Mouse (Mus musculus) liver, embryonic 11.5 days (tissue): ENCODE data around the gene Spp1. TPM values are rescaled to one million over a fixed set of nuclear protein-coding genes. Genes with fewer than 3 reads are reported as not detected.

Experiments
- polyA plus RNA-seq: library from polyadenylated mRNA; unstranded; fragments of >200 nt; fragmentation: Nextera tagmentation; extraction: Ambion mirVana; gene quantifications from 2 replicates; pipeline ENCODE4 v1.2.1, GENCODE M21; 2014

The Spp1 gene
- polyA plus RNA-seq, 1 experiment from 2014 or later, result 2.9 TPM

Other genes with a start within 250 kb of the Spp1 start
- gene Dmp1, start 232.5 kb upstream of the Spp1 start, polyA plus RNA-seq, result 0.05 and 0.23 TPM in 2 replicates
- not detected in 2 replicates for gene Ibsp, start 135.9 kb upstream of the Spp1 start, polyA plus RNA-seq
- gene Mepe, start 109.8 kb upstream of the Spp1 start, polyA plus RNA-seq, result not detected in 2 replicates
- gene Pkd2, start 24.3 kb downstream of the Spp1 start, polyA plus RNA-seq, result 6.8 and 6.9 TPM in 2 replicates
- 8.9 and 9.1 TPM in 2 replicates for gene BC005561, start 73.2 kb downstream of the Spp1 start, polyA plus RNA-seq